Mouse (Mus musculus) CH12.LX (cell line): Measurements from ENCODE around the gene Rgs16. TPM values are rescaled to one million over a fixed set of nuclear protein-coding genes. Genes with fewer than 3 reads are reported as not detected.
A peak's percentile ranks its signal among the peaks of the same experiment; 100 is the strongest.

Experiments
- DNase-seq: peaks from one replicate; pipeline ENCODE4 v3.0.0-alpha.2; 2013; ENCODE audit errors: extremely low read depth
- H3K27ac ChIP-seq: 2 replicates; pipeline ENCODE4 v1.5.1; 2012; ENCODE audit warnings: low read depth, mild to moderate bottlenecking, control low read depth, moderate library complexity; ENCODE audit not compliant: insufficient read depth
- H3K27me3 ChIP-seq: replicated peaks from 2 replicates; pipeline ENCODE3; 2012; ENCODE audit warnings: inconsistent platforms
- H3K36me3 ChIP-seq, 2 experiments: replicated peaks in 1 of 2; 2 replicates each; pipeline versions ENCODE3 to v1.6.1; 2012; ENCODE audit warnings: inconsistent platforms in 1 of 2, low read length in 1 of 2, mild to moderate bottlenecking in 1 of 2, mixed read lengths in 1 of 2, moderate library complexity in 1 of 2; ENCODE audit not compliant: control insufficient read depth in 1 of 2, insufficient read depth in 1 of 2
- H3K4me1 ChIP-seq, 2 experiments: 2 replicates each; pipeline ENCODE4 v1.6.1; 2012; ENCODE audit warnings: inconsistent platforms in 1 of 2, moderate library complexity in 1 of 2; ENCODE audit not compliant: insufficient read depth in 2 of 2, control insufficient read depth in 1 of 2
- H3K4me2 ChIP-seq: 2 replicates; pipeline ENCODE4 v1.6.1; 2012; ENCODE audit warnings: low read depth, mild to moderate bottlenecking, control low read depth; ENCODE audit not compliant: poor library complexity, insufficient read depth, severe bottlenecking
- H3K4me3 ChIP-seq, 3 experiments: fragments of 150-350 bp in 1 of 3; sonication (generic) in 1 of 3; replicated peaks in 1 of 3; 2 replicates each; pipeline versions ENCODE3 to v1.5.1; 2011 to 2012; ENCODE audit warnings: low read depth in 2 of 3, low read length in 2 of 3, mild to moderate bottlenecking in 2 of 3, moderate library complexity in 2 of 3, control low read depth in 1 of 3, improper control_type of control experiment in 1 of 3, inconsistent platforms in 1 of 3, mixed read lengths in 1 of 3; ENCODE audit not compliant: poor library complexity in 1 of 3
- H3K79me2 ChIP-seq: replicated peaks from 2 replicates; pipeline ENCODE4 v1.6.1; 2012; ENCODE audit warnings: mild to moderate bottlenecking, moderate library complexity; ENCODE audit not compliant: control insufficient read depth, poor library complexity, insufficient read depth, severe bottlenecking; ENCODE audit errors: extremely low read depth
- H3K9ac ChIP-seq: 2 replicates; pipeline ENCODE4 v1.6.1; 2012; ENCODE audit warnings: low read depth, mild to moderate bottlenecking, control low read depth, moderate library complexity; ENCODE audit not compliant: insufficient read depth
- H3K9me3 ChIP-seq: replicated peaks from 2 replicates; pipeline ENCODE3; 2012; ENCODE audit warnings: low read length, inconsistent platforms, mixed read lengths
- BHLHE40 ChIP-seq: IDR thresholded peaks from 2 replicates; pipeline ENCODE4 v1.6.1; 2011; ENCODE audit warnings: mild to moderate bottlenecking, low read depth, low read length, improper control_type of control experiment
- CHD2 ChIP-seq: IDR thresholded peaks from 2 replicates; pipeline ENCODE4 v1.6.1; 2011; ENCODE audit warnings: low read length, improper control_type of control experiment
- CTCF ChIP-seq, 2 experiments: IDR thresholded peaks in 1 of 2; conservative IDR thresholded peaks in 1 of 2; 2 replicates each; pipeline ENCODE4 v1.5.1; 2011 to 2012; ENCODE audit warnings: low read depth in 2 of 2, low read length in 2 of 2, improper control_type of control experiment in 1 of 2, inconsistent platforms in 1 of 2, mild to moderate bottlenecking in 1 of 2, moderate library complexity in 1 of 2
- EP300 ChIP-seq: IDR thresholded peaks from 2 replicates; pipeline ENCODE4 v1.6.1; 2011; ENCODE audit warnings: low read length, improper control_type of control experiment
- ETS1 ChIP-seq: conservative IDR thresholded peaks from 2 replicates; pipeline ENCODE4 v1.6.1; 2012; ENCODE audit warnings: low read depth, mild to moderate bottlenecking, inconsistent platforms, low read length, improper control_type of control experiment, moderate library complexity
- GABPA ChIP-seq: IDR thresholded peaks from 2 replicates; pipeline ENCODE4 v1.6.1; 2012; ENCODE audit warnings: low read depth, low read length, improper control_type of control experiment, inconsistent platforms; ENCODE audit not compliant: insufficient replicate concordance
- HCFC1 ChIP-seq: IDR thresholded peaks from 2 replicates; pipeline ENCODE4 v1.6.1; 2012; ENCODE audit warnings: low read depth, mild to moderate bottlenecking, inconsistent platforms, low read length, improper control_type of control experiment
- IRF4 ChIP-seq: IDR thresholded peaks from 2 replicates; pipeline ENCODE4 v1.6.1; 2014; ENCODE audit warnings: low read depth, mild to moderate bottlenecking, inconsistent platforms, low read length, improper control_type of control experiment
- JUND ChIP-seq: conservative IDR thresholded peaks from 2 replicates; pipeline ENCODE4 v1.6.1; 2011; ENCODE audit warnings: low read depth, low read length, improper control_type of control experiment
- MAFK ChIP-seq: IDR thresholded peaks from 2 replicates; pipeline ENCODE4 v1.6.1; 2011; ENCODE audit warnings: low read length, improper control_type of control experiment; ENCODE audit not compliant: insufficient replicate concordance
- MAX ChIP-seq: IDR thresholded peaks from 2 replicates; pipeline ENCODE4 v1.6.1; 2011; ENCODE audit warnings: low read length, improper control_type of control experiment
- MAZ ChIP-seq: IDR thresholded peaks from 2 replicates; pipeline ENCODE4 v1.6.1; 2012; ENCODE audit warnings: low read depth, mild to moderate bottlenecking, inconsistent platforms, low read length, improper control_type of control experiment, moderate library complexity
- MYC ChIP-seq: IDR thresholded peaks from 2 replicates; pipeline ENCODE4 v1.6.1; 2011; ENCODE audit warnings: low read depth, mild to moderate bottlenecking, improper control_type of control experiment, low read length
- NELFE ChIP-seq: IDR thresholded peaks from 2 replicates; pipeline ENCODE4 v1.6.1; 2011; ENCODE audit warnings: low read depth, low read length, improper control_type of control experiment
- PAX5 ChIP-seq: IDR thresholded peaks from 2 replicates; pipeline ENCODE4 v1.6.1; 2012; ENCODE audit warnings: low read length, inconsistent platforms, mixed read lengths
- RAD21 ChIP-seq: IDR thresholded peaks from 2 replicates; pipeline ENCODE4 v1.6.1; 2011; ENCODE audit warnings: low read depth, mild to moderate bottlenecking, low read length, improper control_type of control experiment, moderate library complexity
- SMC3 ChIP-seq: IDR thresholded peaks from 2 replicates; pipeline ENCODE4 v1.6.1; 2011; ENCODE audit warnings: low read depth, low read length, improper control_type of control experiment
- TCF12 ChIP-seq: IDR thresholded peaks from 2 replicates; pipeline ENCODE4 v1.6.1; 2014; ENCODE audit warnings: low read depth, mild to moderate bottlenecking, inconsistent platforms, low read length, improper control_type of control experiment
- USF1 ChIP-seq: IDR thresholded peaks from 2 replicates; pipeline ENCODE4 v1.6.1; 2014; ENCODE audit warnings: low read depth, mild to moderate bottlenecking, inconsistent platforms, low read length, improper control_type of control experiment
- USF2 ChIP-seq: conservative IDR thresholded peaks from 2 replicates; pipeline ENCODE4 v1.6.1; 2011; ENCODE audit warnings: low read depth, low read length, improper control_type of control experiment
- ZC3H11A ChIP-seq: IDR thresholded peaks from 2 replicates; pipeline ENCODE4 v1.6.1; 2012; ENCODE audit warnings: low read depth, mild to moderate bottlenecking, inconsistent platforms, low read length, improper control_type of control experiment
- ZKSCAN1 ChIP-seq: IDR thresholded peaks from 2 replicates; pipeline ENCODE4 v1.6.1; 2012; ENCODE audit warnings: low read depth, inconsistent platforms, low read length, improper control_type of control experiment, borderline replicate concordance
- ZMIZ1 ChIP-seq: IDR thresholded peaks from 2 replicates; pipeline ENCODE4 v1.6.1; 2012; ENCODE audit warnings: low read depth, mild to moderate bottlenecking, inconsistent platforms, low read length, improper control_type of control experiment
- ZNF384 ChIP-seq: IDR thresholded peaks from 2 replicates; pipeline ENCODE4 v1.6.1; 2012; ENCODE audit warnings: low read depth, low read length, improper control_type of control experiment, inconsistent platforms
- dilution Hi-C: fragments of 300-500 bp; cut with MboI; formaldehyde crosslinking; loops from 2 replicates; pipeline ENCODE4 v1.14.3; 2020; ENCODE audit warnings: low sequenced_read_pairs; ENCODE audit not compliant: extremely low pct_unique_long_range_greater_than_20kb, extremely low pct_ligation_motif_present
- in situ Hi-C: fragments of 300-500 bp; cut with MboI; formaldehyde crosslinking; loops from 3 replicates; pipeline ENCODE4 v1.14.3; 2019; ENCODE audit warnings: low sequenced_read_pairs, low pct_ligation_motif_present, low pct_unique_long_range_greater_than_20kb, mixed read lengths
- polyA plus RNA-seq: library from polyadenylated mRNA; unstranded; fragments of >175 nt; gene quantifications from 2 replicates; pipeline ENCODE4 v1.2.1, GENCODE M21; 2012; ENCODE audit warnings: low read depth; ENCODE audit not compliant: insufficient read length
- total RNA-seq, 2 experiments: library from RNA; depleted of rRNA; stranded (reverse); fragments of 300-350 nt in 1 of 2; fragments of >200 nt in 1 of 2; gene quantifications; 2 replicates each; pipeline ENCODE4 v1.2.3; 2012 to 2014

Rgs16 gene
- total and polyA plus RNA-seq, 3 experiments = 0.15 to 0.26 (median 0.21) TPM

DNA sequence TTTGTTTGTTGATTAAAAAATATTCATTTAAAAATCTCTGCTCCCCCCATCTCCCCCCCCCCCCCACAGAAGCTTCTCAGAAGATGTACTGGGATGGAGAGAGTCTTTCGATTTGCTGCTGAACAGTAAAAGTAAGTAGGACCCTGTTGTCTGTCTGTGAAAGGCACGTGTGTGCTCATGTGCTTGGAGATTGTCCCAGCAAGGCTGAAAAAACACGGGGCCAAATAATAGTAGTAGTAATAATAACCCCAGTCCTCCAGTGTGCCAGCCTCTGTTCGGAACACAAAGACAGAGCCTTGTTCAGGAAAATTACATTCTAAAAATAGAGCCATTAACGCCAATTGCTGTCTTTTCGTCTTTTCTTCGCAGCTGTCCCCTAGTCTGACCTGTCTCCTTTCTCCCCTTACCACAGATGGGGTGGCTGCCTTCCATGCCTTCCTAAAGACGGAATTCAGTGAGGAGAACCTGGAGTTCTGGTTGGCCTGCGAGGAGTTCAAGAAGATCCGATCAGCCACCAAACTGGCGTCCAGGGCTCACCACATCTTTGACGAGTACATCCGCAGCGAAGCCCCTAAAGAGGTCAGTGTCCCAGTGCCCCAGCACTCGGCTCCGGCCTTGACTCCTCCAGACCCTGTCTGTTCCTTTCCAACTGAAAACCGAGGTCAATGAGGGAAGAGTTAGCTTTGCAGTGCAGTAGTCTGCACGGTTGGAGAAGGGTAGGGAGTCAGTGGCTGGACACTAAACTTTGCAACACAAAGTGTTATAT is 1.6 kb downstream of the Rgs16 start:
- H3K27me3 ChIP-seq = no peaks in the 10 kb centered on the region
- H3K9me3 ChIP-seq = no peaks in the 10 kb centered on the region
- no peak for DNase-seq
- no peak overlapping the region for H3K9ac ChIP-seq
- H3K36me3 ChIP-seq = no peaks in the 10 kb centered on the region
- no peak overlapping the region for H3K4me2 ChIP-seq
- dilution Hi-C loops (no loop called here), in situ Hi-C loops (no loop called here)
- TF ChIP-seq CHD2 (no peak), RAD21 (no peak), HCFC1 (no peak), IRF4 (no peak), MAFK (no peak), ZNF384 (no peak), TCF12 (no peak), MAX (no peak), USF2 (no peak), MYC (no peak), EP300 (no peak), NELFE (no peak), MAZ (no peak), ETS1 (no peak), JUND (no peak), ZKSCAN1 (no peak), USF1 (no peak), GABPA (no peak), PAX5 (no peak)
- no peaks in the 10 kb centered on the region for H3K4me1 ChIP-seq
- no peak overlapping the region for H3K4me3 ChIP-seq
- H3K27ac ChIP-seq = no peak overlapping the region
- H3K79me2 ChIP-seq = no peaks in the 10 kb centered on the region

DNA sequence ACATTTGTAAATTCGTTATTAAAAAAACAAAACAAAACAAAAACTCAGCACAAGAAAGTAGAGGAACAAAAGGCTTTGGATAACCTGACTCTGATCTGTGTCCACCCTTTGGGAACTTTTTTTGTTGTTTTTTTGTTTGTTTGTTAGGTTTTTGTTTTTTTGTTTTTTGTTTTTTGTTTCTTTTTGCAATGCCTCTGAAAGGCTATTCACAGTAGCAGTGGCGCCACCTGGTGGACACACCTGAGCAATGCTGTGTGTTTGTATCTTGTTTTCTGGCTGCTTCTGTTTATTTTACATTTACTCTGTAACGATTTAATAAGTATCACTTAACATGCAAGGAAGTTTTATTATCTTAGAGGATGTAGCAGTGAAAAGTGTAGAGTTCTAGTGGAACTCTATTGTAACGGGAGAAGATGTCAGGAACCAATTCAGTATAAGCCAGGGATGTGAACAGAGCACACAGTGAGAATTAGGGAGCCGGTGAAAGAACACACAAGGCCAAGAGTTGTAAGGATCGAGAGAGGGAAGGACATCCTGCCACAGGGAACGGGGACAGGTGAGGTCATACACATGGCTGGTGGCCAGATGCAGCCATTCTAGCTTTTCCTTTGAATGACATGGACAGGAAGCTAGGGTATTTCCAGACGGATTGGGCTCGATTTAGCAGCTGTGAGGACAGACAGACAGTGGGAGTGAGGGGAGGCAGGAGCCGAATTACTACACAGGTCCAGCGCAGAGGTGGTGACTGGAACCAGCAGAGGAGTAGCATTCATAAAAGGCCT is 2.4 kb downstream of the Rgs16 start:
- Histone ChIP-seq H3K4me2 (no peak overlapping the region), H3K27me3 (no peaks in the 10 kb centered on the region), H3K36me3 (no peaks in the 10 kb centered on the region), H3K4me1 (peaks cover 0 to 4% of the 10 kb centered on the region in 2 experiments; a peak in 1 of 4 replicates), H3K9me3 (no peaks in the 10 kb centered on the region), H3K27ac (no peak overlapping the region), H3K79me2 (no peaks in the 10 kb centered on the region), H3K9ac (no peak overlapping the region), H3K4me3 (no peak overlapping the region)
- in situ Hi-C loops = no loop called here
- peak; percentile 62 for DNase-seq
- dilution Hi-C loops = no loop called here
- TF ChIP-seq ZC3H11A (peak; percentile 94), IRF4 (no peak), ZMIZ1 (no peak), EP300 (no peak), RAD21 (peak; percentile 96), BHLHE40 (no peak), SMC3 (peak; percentile 99), CTCF (conservative IDR thresholded peaks at IDR 0.05 in 1 of 2, IDR thresholded peaks at IDR 0.05 in 1 of 2; ENCODE audit: low read depth in 2 of 2, low read length in 2 of 2) (peak; percentile 83 to 94)
